In the genomic region with DNA sequence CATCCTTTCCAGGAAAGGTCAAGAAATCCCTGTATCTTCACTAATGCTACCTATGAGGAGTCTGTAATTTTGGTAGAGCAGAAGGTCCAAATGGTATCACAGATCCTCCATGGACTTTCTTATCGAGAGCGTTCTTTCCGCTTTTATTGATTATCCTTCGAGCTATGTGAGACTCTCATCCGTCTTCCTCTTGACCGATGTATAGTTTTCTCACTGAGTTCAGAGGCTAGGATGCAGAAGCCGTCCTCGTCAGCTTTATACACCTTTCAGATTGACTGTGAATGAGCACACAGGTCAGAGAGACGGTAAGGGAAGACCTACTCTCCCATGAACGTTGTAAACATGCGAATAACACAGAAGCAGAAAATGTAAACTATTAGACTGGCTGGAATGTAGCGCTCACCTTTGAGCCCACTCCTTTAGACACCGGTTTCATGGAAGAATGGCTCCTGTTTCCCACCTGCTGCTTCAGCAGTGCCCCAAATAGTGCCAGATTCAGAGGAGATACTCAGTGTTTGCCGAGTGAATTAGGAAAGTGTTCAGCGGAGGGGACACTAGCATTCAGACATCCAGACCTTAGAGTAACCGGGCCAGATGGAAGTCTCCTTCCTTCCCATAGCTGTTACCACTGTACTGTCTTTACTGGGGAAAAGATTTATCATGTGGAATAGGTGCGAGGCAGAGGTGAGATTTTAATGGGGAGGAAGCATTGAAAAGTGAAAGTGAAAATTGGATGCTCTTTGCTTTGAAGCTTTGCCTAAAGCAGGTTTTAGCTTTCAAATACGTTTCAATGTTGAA, we compare ENCODE assay signal across 12 mouse cellular contexts. TPM values are rescaled to one million over a fixed set of nuclear protein-coding genes. Genes with fewer than 3 reads are reported as not detected.
DNase-seq lines count a peak whose midpoint lies in the region; ATAC-seq and TF ChIP-seq lines count a peak whose summit lies in the region.
"Had no signal": no experiment of that assay in that cellular context is flagged by ENCODE, and none has a peak within 500 bp of the region (broad histone marks: within the 10 kb centered on the region; RNA-seq: fewer than 3 reads in every experiment).

No protein-coding gene starts in this region.

- H3K4me1 ChIP-seq in G1E (ENCODE audit: insufficient read depth, low read depth, low read length): peaks cover 49% of the 10 kb centered on the region
- H3K4me1 ChIP-seq in cortical plate, adult 2 months (ENCODE audit: control insufficient read depth, insufficient read depth, low read length): no peaks in the 10 kb centered on the region; the same call in 1 of the 2 replicates
- H3K4me1 ChIP-seq in megakaryocyte, embryonic 14.5 days: peaks cover 63% of the 10 kb centered on the region

- no peak for ATAC-seq in G1E (ENCODE audit: extremely low read depth, insufficient number of reproducible peaks, low FRiP score, poor library complexity, severe bottlenecking)

- DNase-seq in layer of hippocampus, adult 2 months (ENCODE audit: low spot score in 2 of 2): no peak
- DNase-seq in layer of hippocampus, adult 18-20 months (ENCODE audit: low spot score in 2 of 2): no peak
- DNase-seq in G1E (ENCODE audit: low spot score): no peak
- no peak for DNase-seq in left cerebral cortex, adult 8-10 months (ENCODE audit: low spot score in 2 of 2)
- DNase-seq in testis, postnatal 14 days (ENCODE audit: low spot score): no peak
- DNase-seq: cerebellum, adult 11-12 months; kidney, adult 18-20 months had no signal

- no peak for TF ChIP-seq POLR2A in cortical plate, adult 2 months (IDR thresholded peaks at IDR 0.05; ENCODE audit: extremely low read depth, insufficient read depth, low read length)

- TF ChIP-seq CTCF in layer of hippocampus, adult 2 months (conservative IDR thresholded peaks at IDR 0.05): no peak
- TF ChIP-seq CTCF in G1E (IDR thresholded peaks at IDR 0.05; ENCODE audit: low read depth, low read length): no peak
- TF ChIP-seq CTCF in cortical plate, adult 2 months (IDR thresholded peaks at IDR 0.05; ENCODE audit: extremely low read depth, insufficient read depth, low read length): no peak

- no peaks in the 10 kb centered on the region for H3K9me3 ChIP-seq in G1E (replicated peaks)
- no peaks in the 10 kb centered on the region for H3K9me3 ChIP-seq in megakaryocyte, embryonic 14.5 days
- H3K9me3 ChIP-seq: forebrain, embryonic 13.5 days; limb, embryonic 12.5 days; neural tube, embryonic 13.5 days had no signal

- peak overlapping the region; percentile 44 for H3K4me3 ChIP-seq in layer of hippocampus, adult 2 months
- peak overlapping the region; percentile 28; the same call in 1 of the 2 replicates for H3K4me3 ChIP-seq in G1E (ENCODE audit: low read depth, low read length)
- peak overlapping the region; percentile 31 for H3K4me3 ChIP-seq in cortical plate, adult 2 months (ENCODE audit: insufficient read depth, low read length)
- H3K4me3 ChIP-seq in megakaryocyte, embryonic 14.5 days (replicated peaks): peak overlapping the region; percentile 90
- H3K4me3 ChIP-seq: forebrain, embryonic 13.5 days; limb, embryonic 12.5 days; neural tube, embryonic 13.5 days had no signal

- H3K27me3 ChIP-seq in G1E (ENCODE audit: insufficient read depth, low read length): no peaks in the 10 kb centered on the region
- no peaks in the 10 kb centered on the region for H3K27me3 ChIP-seq in megakaryocyte, embryonic 14.5 days (replicated peaks)
- H3K27me3 ChIP-seq: forebrain, embryonic 13.5 days; neural tube, embryonic 13.5 days had no signal

- peak overlapping the region; percentile 58 for H3K27ac ChIP-seq in layer of hippocampus, adult 2 months
- H3K27ac ChIP-seq in cortical plate, adult 2 months (ENCODE audit: insufficient read depth, low read length): no peak overlapping the region
- H3K27ac ChIP-seq: forebrain, embryonic 13.5 days; limb, embryonic 12.5 days; neural tube, embryonic 13.5 days had no signal

- H3K36me3 ChIP-seq in G1E (replicated peaks): peaks cover 34% of the 10 kb centered on the region
- H3K36me3 ChIP-seq in megakaryocyte, embryonic 14.5 days (replicated peaks; ENCODE audit: low read length): peaks cover 28% of the 10 kb centered on the region
- H3K36me3 ChIP-seq: limb, embryonic 12.5 days; neural tube, embryonic 13.5 days had no signal

RNA-seq across cellular contexts. Expression of a gene that starts 4.2 kb away (rescaled TPM):
- 1 to 10 TPM in 1 of 2 experiments, under 1 TPM in 1; 1.00 to 1.2 TPM for total RNA-seq in layer of hippocampus, adult 2 months (2021)
- 1 to 10 TPM; 1.2 TPM for total RNA-seq in layer of hippocampus, adult 18-20 months (2021)
- total RNA-seq in G1E (2014; fragmentation: Nextera tagmentation) (15.1 and 18.4 TPM in 2 replicates), G1E (2017) (37.1 and 40.8 TPM in 2 replicates)
- 0.29 and 0.56 TPM in 2 replicates for polyA plus RNA-seq in G1E (2012)
- polyA plus RNA-seq in cortical plate, adult 2 months (2012; rRNA removed): 1.5 and 1.9 TPM in 2 replicates
- 1.5 TPM in 1 of 2 replicates, not detected in the other for polyA plus RNA-seq in megakaryocyte, embryonic 14.5 days (2012; ENCODE audit: insufficient read depth, low replicate concordance)
- 1 to 10 TPM; 1.6 to 3.4 (median 2.2) TPM for total RNA-seq in left cerebral cortex, adult 8-10 months (2022)

RNA-seq across cellular contexts. Expression of a gene that starts 4.3 kb away (rescaled TPM):
- 10 to 100 TPM; 26.4 to 27.6 TPM for total RNA-seq in layer of hippocampus, adult 2 months (2021)
- 10 to 100 TPM; 25.6 to 27.0 TPM for total RNA-seq in layer of hippocampus, adult 18-20 months (2021)
- total RNA-seq in G1E (2014; fragmentation: Nextera tagmentation) (179 and 190 TPM in 2 replicates), G1E (2017) (439 and 475 TPM in 2 replicates)
- 38.2 and 39.8 TPM in 2 replicates for polyA plus RNA-seq in G1E (2012)
- polyA plus RNA-seq in cortical plate, adult 2 months (2012; rRNA removed): 37.8 and 38.2 TPM in 2 replicates
- 39.0 and 52.8 TPM in 2 replicates for polyA plus RNA-seq in megakaryocyte, embryonic 14.5 days (2012; ENCODE audit: insufficient read depth, low replicate concordance)
- 10 to 100 TPM; 22.4 to 36.2 (median 26.7) TPM for total RNA-seq in left cerebral cortex, adult 8-10 months (2022)

RNA-seq across cellular contexts. Expression of a gene that starts 37.0 kb away (rescaled TPM):
- total RNA-seq in layer of hippocampus, adult 2 months (2021): 1 to 10 TPM; 2.2 to 4.1 TPM
- 1 to 10 TPM; 1.3 to 1.7 TPM for total RNA-seq in layer of hippocampus, adult 18-20 months (2021)
- total RNA-seq in G1E (2014; fragmentation: Nextera tagmentation): not detected in 2 replicates
- 0.06 and 0.11 TPM in 2 replicates for total RNA-seq in G1E (2017)
- not detected in 2 replicates for polyA plus RNA-seq in G1E (2012)
- polyA plus RNA-seq in cortical plate, adult 2 months (2012; rRNA removed): 0.51 and 1.0 TPM in 2 replicates
- polyA plus RNA-seq in megakaryocyte, embryonic 14.5 days (2012; ENCODE audit: insufficient read depth, low replicate concordance): not detected in 2 replicates
- 1 to 10 TPM in 3 of 4 experiments, under 1 TPM in 1; 0.40 to 3.3 (median 1.4) TPM for total RNA-seq in left cerebral cortex, adult 8-10 months (2022)

RNA-seq across cellular contexts. Expression of a gene that starts 39.2 kb away (rescaled TPM):
- not detected for total RNA-seq in layer of hippocampus, adult 2 months (2021)
- total RNA-seq in layer of hippocampus, adult 18-20 months (2021): not detected
- total RNA-seq in G1E (2014; fragmentation: Nextera tagmentation): 2.0 and 2.5 TPM in 2 replicates
- 8.8 and 10.5 TPM in 2 replicates for total RNA-seq in G1E (2017)
- 0.10 and 0.16 TPM in 2 replicates for polyA plus RNA-seq in G1E (2012)
- 0.08 TPM in 1 of 2 replicates, not detected in the other for polyA plus RNA-seq in cortical plate, adult 2 months (2012; rRNA removed)
- polyA plus RNA-seq in megakaryocyte, embryonic 14.5 days (2012; ENCODE audit: insufficient read depth, low replicate concordance): not detected in 2 replicates
- total RNA-seq in left cerebral cortex, adult 8-10 months (2022): under 1 TPM in 2 of 4 experiments, not detected in 2; 0.22 to 0.30 TPM
- polyA plus RNA-seq: forebrain, embryonic 13.5 days; limb, embryonic 12.5 days; neural tube, embryonic 13.5 days had no signal

RNA-seq across cellular contexts. Expression of a gene that starts 46.3 kb away (rescaled TPM):
- 1 to 10 TPM in 1 of 2 experiments, under 1 TPM in 1; 0.74 to 1.3 TPM for total RNA-seq in layer of hippocampus, adult 2 months (2021)
- total RNA-seq in layer of hippocampus, adult 18-20 months (2021): under 1 TPM; 0.51 to 0.79 TPM
- total RNA-seq in G1E (2014; fragmentation: Nextera tagmentation): 1.1 TPM in 1 of 2 replicates, not detected in the other
- 4.2 and 4.8 TPM in 2 replicates for total RNA-seq in G1E (2017)
- polyA plus RNA-seq in G1E (2012): 0.17 and 0.35 TPM in 2 replicates
- polyA plus RNA-seq in cortical plate, adult 2 months (2012; rRNA removed): 0.53 and 0.54 TPM in 2 replicates
- polyA plus RNA-seq in megakaryocyte, embryonic 14.5 days (2012; ENCODE audit: insufficient read depth, low replicate concordance): 0.97 TPM in 1 of 2 replicates, not detected in the other
- total RNA-seq in left cerebral cortex, adult 8-10 months (2022): 1 to 10 TPM in 1 of 4 experiments, under 1 TPM in 1, not detected in 2; 0.57 to 1.4 TPM

Comparison
In these comparisons a context has a peak if more than half of its experiments do, and no peak if none do; other contexts are left out.
1. H3K4me3 ChIP-seq: peak in every context shown above with its lines; median percentile 90 in megakaryocyte, embryonic 14.5 days; 44 in layer of hippocampus, adult 2 months; 31 in cortical plate, adult 2 months; 28 in G1E.
2. RNA of a gene that starts 4.3 kb away (total RNA-seq): 179 to 475 TPM in G1E; 26.4 to 27.6 TPM in layer of hippocampus, adult 2 months, 22.4 to 36.2 TPM in left cerebral cortex, adult 8-10 months and 25.6 to 27.0 TPM in layer of hippocampus, adult 18-20 months; every median in the first group is over 4 times any median in the second.